Mouse (Mus musculus): ENCODE results near the gene Stk4. TPM values are rescaled to one million over a fixed set of nuclear protein-coding genes. Genes with fewer than 3 reads are reported as not detected.
"Not testable (repeated sequence)": the region's sequence is repeated elsewhere in the genome, so short reads cannot be mapped to it uniquely, and the experiment has no call there.

The Stk4 gene
- 10 to 100 TPM; 17.0 to 20.4 TPM for total RNA-seq (2021)

DNA sequence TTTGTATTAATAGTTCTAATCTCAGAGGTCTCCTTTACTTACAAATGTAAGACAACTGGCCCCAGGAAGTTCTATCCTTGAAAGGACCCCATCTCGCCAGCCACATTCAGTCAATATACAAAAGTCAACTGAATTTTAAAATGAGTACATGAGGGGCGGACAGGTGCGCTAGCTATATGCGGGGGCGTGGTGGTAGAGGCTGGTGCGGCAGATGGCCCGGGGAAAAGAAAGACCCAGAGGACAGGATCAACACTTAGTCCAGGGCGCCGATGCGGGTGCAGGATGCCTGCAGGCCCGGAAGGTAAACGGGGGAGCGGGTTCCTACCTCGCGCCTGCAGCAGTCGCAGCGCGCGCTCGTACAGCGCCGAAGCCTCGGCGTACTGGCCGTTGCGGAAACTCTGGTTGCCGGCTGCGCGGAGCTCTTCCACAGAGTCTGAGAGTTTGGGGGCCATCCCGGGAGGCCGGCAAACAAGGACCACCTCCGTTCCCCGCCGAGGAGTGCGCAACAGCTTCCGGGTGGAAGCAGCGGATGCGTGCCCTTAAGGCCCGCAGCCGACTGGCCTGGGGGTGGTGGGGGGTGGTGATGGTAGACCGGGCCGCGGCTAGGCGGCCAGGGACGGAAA is at the start of gene Stk4:
Stk4 (plus strand) TSS at position 181 of the 623 bp plus-strand sequence.
- no peak for DNase-seq
- intact Hi-C loops (cut with DNase I): loop anchor here (2.0 kb wide), 1 partner anchor 75 kb away; the partner anchor contains the start of gene Ywhab

DNA sequence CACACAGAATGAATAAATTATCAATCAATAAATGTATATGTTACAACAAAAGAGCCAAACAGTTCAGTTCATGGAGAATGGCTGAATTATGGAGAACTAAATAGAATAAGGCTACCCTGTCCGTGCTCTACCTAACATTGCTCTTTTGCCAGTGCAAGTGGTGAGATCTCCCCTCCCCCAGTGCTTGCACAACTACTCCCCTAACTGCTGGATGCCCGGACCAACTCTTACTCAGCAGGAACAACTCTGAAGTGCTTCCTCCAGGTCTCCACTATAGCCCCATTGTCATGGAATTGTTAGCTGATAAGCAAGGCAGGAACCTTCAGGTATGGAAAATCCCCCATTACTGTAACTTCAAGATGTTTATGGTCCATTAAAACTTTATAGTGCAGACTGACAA is 48.0 kb upstream of the Stk4 start:
- intact Hi-C loops (cut with DNase I): no loop called here
- no peak for DNase-seq

DNA sequence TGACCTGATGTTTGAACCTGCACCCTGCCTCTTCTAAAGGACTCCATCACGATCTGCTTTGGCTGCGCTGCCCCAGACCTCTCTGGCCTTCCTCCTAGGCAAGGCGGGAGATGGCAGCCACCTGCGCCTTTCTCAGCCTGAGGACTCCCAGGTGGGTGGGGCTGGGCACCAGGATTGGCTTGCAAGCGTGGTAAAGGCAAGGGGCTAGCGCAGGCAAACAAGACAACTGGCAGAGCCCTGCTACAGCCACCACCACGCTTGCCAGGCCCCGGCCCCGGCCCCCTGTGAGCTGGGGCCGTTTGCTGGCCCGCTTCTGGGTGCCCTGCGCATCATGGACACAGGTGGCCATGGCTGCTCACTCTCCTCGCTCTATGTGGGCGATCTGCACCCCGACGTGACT is 45.0 kb upstream of the Stk4 start, which contains the start of gene Pabpc1l:
Pabpc1l (plus strand) TSS at position 301 of the 400 bp plus-strand sequence.
- intact Hi-C loops (cut with DNase I): no loop called here
- no peak for DNase-seq

DNA sequence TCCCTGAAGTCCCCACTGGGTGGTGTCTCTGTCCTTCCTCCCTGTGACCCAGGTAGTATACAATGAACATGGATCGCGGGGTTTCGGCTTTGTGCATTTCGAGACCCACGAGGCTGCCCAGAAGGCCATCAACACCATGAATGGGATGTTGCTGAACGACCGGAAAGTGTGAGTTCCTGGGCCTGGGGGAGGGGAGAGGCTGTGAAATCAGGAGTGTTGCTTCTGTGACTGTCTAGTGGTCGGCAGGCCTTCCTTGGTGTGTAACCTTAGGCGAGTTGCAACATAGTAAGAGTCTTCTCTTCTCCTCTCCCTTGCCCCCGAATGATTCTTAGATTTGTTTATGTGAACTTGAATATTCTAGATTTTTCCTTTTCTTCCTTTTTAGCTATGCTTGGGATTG is 39.0 kb upstream of the Stk4 start:
- intact Hi-C loops (cut with DNase I): no loop called here
- no peak for DNase-seq

DNA sequence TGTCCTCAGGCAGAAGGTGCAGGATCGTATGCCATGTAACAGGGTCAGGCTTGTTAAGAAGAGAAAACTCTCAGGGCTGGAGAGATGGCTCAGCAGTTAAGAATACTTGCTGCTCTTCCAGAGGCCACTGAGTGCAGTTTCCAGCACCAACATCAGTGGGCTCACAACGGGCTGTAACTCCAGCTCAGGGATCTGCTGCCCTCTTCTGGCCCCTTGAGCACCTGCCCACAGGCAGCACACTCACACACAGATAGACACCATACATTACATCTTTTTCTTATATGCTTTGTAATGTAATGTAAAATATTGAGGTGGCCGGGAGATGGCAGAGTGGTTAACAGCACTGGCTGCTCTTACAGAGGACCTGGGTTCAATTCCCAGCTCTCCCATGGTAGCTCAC is 37.1 kb upstream of the Stk4 start:
- DNase-seq: no peak
- intact Hi-C loops (cut with DNase I): no loop called here

DNA sequence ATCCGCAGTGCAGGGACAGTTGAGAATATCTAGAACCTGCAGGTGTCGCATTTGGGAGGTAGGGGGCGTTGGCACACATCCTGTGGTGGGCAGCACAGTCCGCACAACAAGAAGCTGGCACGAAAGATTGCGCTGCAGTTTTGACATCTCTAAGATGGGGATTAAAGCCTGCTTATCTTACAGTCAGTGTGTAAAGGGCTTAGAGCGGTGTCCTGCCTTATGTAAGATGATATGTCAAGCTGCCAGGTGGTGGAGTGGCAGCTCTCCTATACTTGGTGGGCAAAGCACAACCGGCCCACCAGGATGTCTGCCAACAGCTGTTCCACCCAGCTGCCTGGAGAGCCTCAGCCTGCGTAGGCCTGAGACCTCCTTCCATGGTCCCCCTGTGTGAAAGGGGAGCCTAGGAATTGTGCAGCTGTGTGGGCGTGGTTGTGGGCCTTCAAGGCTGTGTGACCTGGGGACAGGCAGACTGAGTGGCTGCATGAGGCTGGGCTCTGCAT is 33.6 kb upstream of the Stk4 start:
- intact Hi-C loops (cut with DNase I): no loop called here
- DNase-seq: no peak

DNA sequence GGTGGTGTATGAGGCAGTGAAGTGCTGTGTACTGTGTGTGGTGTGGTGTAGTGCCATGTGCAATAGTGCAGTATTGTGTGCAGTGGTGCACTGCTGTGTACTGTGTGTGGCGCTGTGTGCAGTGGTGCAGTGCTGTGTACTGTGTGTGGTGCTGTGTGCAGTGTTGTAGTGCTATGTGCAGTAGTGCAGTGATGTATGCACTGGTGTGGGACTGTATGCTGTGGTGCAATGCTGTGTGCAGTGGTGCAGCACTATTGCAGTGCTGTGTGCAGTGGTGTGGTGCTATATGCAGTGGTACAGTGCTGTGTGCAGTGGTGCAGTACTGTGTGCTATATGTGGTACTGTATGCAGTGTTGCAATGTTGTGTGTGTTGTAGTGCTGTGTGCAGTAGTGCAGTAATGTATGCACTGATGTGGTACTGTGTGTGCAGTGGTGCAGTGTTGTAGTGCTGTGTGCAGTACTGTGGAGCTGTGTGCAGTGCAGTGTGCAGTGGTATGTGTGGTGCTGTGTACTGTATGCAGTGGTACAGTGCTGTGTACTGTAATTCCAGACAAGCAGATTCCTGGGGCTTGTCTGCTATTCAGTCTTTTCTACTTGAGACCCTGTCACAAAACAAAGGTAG is 31.6 kb upstream of the Stk4 start:
- no peak for DNase-seq
- intact Hi-C loops (cut with DNase I): no loop called here

DNA sequence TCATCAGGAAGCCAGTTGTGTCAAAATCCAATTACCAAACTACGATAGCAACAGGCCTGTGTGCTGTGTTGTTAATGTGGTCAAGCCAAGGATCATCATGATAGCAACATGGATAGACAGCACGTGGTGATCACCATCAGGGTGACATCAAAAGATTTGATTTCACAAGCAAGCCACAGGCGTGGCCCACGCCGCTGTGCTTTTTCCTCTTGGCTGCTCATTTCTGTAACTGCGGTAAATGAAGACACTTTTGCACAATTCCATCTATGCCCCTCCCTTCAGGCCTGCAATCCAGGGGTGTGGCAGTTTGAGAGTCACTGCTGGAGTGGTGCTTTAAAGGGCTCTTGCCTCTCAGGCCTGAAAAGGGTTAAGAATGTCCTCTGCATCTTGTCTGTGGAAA is 29.2 kb upstream of the Stk4 start:
- DNase-seq: no peak

DNA sequence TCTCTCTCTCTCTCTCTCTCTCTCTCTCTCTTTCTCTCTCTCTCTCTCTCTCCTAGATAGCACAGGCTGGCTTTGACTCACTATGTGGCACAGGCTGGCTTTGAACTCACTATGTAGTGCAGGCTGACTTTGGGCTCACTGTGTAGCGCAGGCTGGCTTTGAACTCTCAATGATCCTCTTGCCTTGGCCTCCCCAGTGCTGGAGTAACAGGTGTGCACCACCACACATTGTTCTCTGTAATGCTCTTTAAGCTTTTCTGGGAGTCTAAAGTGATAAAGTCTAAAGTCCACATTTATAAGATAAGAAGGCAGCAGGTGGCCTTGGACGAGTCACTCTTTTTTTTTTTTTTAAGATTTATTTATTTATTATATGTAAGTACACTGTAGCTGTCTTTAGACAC is 28.6 kb upstream of the Stk4 start:
- DNase-seq: no peak
- intact Hi-C loops (cut with DNase I): no loop called here

More for the DNA sequence above, 29.2 kb upstream of the Stk4 start:
- intact Hi-C loops (cut with DNase I): no loop called here

DNA sequence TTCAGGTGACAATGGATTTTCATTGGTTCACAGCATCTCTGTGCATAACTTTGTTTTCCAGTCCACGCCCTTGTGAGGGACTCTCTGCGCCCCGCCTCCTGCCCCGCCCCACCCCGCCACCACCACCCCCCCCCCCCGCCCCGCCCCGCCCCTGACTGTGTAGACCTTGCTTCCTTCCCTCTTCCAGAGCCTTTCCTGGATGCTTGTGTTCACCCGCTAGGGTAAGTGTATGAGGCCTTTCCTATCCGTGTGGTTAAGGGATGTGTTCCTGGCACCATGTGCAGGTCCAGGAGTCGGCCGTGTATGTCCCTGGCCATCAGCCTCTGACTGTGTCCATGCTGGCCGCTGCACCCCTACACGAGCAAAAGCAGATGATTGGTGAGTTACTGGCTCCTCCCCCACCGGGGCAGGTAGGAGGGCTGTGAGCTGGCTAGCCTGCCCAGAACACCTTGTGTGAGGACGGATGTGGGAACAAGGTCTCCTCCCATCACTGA is 22.9 kb upstream of the Stk4 start:
- DNase-seq: peak; percentile 15 to 16
- intact Hi-C loops (cut with DNase I): no loop called here

DNA sequence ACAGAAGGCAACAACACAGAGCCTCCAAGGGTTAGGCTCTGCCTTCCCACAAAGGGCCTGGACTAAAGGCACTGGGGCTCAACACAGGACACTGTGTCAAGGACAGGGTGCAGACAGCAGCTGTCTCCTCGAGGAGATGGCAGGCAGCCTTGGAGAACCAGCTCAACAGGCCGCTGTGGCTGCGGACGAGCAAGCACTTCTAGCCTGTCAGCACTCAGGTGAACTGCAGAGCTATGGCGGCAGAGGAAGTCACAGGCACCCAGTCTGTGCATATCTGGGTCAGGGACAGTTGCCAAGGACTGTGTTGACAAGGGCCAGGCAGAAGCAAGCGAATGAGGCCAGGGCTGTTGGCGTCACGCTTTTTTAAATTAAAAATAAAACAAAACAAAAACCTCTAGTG is 16.4 kb upstream of the Stk4 start:
- DNase-seq: peak; percentile 45 to 48
- intact Hi-C loops (cut with DNase I): no loop called here

DNA sequence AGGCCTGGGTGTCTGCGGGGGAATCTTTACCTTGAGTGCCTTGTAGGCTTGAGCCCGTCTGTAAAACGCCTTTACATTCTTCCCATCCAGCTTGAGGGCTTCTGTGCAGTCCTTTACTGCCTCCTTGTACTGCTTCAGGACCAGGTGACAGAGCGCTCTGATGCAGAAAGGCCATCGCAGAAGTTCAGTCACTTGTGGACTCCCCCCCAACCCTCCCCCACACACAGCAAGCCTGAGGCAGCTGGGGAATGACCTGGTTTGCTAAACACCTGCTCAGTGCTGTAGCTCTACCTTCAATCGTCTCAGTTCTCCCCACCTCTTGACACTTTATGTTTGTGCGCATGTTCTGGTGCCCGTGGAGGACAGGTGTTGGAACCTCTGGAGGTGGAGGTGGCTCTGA is 15.5 kb upstream of the Stk4 start:
- intact Hi-C loops (cut with DNase I): no loop called here

DNA sequence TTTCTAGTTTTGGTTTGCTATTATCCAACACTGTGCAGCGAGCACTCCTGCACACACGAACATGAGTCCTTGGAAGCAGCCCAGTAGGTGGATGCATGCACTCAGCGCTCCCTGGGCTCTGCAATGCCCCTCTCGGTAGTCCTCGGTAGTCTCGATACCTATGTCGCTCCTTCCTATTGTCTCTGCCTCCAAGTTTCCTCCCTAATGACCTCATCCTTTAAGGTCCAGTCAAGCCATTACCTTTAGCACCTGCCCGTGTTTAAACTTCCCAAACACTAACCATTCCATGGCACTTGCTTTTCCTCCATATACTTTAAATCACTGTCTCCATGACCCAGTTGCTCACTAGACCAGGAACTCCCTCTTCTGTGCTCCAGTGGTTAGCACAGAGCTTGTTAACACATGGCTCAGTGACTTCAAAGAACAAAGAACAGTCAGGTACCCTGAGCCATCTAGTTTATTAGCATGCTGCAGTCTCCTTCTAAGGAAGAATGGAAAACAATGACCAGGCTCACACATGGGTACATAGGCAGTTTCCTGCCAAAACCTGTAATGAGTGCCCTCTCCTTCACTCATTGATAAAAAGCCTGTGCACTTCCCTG is 10.4 kb upstream of the Stk4 start:
- DNase-seq: no peak
- intact Hi-C loops (cut with DNase I): no loop called here

More for the DNA sequence above, 15.5 kb upstream of the Stk4 start:
- no peak for DNase-seq

DNA sequence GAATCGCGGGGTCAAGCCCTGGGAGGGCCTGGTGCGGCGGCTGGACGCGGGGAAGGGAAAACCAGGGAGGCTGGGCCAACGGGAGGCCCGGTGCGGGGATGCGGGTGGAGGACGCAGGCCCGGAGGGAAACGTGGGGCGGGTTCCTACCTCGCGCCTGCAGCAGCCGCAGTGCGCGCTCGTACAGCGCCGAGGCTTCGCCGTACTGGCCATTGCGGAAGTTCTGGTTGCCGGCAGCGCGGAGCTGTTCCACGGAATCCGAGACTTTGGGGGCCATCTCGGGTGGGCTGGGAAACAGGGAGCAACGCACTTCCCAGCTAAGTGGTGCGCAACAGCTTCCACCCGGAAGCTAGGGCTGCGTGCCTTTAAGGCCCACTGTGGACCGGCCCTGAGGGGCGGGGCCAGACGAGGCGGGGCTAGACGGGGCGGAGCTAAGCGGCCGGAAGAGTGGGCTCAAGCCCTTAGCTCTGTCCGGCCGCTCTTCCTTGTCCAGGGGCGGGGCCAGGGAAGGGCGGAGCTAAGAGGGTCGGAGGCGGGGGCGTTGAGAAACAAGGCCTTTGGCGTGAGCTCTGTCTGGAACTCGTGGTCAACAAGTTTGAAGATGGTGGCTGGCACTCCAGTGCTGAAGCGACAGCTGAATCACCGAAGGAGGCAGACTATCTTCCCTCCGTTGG is 779 bp downstream of the Stk4 start, which contains the start of gene Tomm34:
Tomm34 (minus strand) TSS at position 405 of the 672 bp plus-strand sequence.
- intact Hi-C loops (cut with DNase I): loop anchor here (2.0 kb wide), 1 partner anchor 76 kb away; the partner anchor contains the start of gene Ywhab
- DNase-seq: peak; percentile 96 to 97

DNA sequence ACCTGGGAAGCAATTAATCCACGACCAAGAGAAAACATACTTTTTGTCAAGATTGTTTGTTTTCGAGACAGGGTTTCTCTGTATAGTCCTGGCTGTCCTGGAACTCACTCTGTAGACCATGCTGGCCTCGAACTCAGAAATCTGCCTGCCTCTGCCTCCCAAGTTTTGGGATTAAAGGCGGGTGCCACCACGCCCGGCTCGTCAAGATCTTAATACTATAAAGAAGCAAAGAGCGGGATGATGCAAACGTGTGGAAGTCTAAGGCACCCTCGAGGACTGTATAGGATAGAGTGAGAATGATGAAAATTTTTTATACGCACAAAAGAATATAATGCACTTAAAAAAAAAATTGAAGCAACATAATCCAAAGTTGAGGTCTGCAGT is 1.3 kb downstream of the Stk4 start:
- DNase-seq: not testable (repeated sequence)
- intact Hi-C loops (cut with DNase I): loop anchor here (2.0 kb wide), 1 partner anchor 77 kb away; the partner anchor contains the start of gene Ywhab

DNA sequence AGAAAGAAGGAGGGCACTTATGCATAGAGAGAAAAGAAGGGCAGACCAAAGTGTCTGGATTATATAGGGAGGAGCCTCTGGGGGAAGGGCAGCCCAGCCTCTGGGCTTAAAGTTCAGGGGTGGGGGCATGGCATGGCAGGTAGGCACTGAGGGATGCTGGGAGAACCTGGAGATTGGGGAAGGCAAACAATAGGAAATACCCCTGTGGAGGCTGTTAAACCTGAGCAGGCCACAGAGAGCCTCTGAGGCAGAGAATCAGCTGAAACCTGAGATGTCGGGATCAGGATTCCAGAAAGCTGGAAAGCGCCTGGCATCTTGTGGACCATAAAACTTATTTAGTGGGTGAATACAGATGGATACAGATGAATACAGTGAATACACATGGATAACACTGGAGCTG is 2.0 kb downstream of the Stk4 start:
- DNase-seq: no peak
- intact Hi-C loops (cut with DNase I): no loop called here

DNA sequence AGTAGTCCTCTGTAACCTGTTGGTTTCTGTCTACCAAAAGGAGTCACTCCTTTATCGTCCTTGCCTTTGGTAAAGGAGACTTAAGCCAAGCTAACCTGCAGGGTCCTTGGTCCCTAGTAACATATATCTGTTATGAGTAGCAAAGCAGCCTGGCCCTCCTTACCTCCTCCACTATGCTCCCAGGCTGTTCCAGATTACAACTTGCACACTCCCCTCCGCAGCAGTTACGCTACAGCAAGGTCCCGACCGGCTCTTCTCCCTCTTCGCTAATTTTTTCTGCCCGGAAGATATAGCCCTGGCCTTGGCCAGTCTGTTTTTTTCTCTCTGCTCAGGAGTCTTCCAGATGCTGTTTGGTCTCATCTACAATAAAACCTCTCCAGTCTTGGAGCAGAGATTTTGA is 3.0 kb downstream of the Stk4 start:
- intact Hi-C loops (cut with DNase I): no loop called here

DNA sequence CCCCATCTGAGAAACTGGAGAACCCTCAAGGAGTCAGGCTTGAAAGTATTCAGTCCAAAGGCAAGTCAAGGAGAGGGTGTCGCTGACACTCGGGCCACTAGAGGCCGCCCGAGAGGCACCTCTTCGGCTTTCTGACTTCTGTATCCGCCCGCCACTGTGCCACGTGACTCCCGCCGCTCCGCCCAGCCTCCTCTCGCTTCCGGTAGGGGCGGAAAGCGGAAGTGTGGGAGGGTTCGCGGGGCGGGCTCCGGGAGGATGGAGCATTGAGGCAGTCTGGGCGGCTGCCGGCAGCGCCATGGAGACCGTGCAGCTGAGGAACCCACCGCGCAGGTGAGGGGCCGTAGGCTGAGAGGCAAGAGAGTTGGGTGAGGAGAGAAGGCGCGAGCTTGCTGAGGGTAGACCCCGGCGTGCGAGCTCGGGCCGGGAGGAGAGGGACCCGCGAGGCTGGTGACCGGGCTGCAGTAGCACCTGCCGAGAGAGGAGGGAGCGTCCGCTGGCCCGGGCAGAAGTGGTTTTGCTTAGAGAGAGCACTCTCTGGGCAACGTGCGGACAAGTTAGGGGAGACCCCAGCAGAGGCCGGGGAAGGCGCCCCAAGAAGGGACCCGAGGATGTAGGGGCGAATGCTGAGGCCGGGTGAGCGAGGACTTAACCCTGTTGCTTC is 3.9 kb downstream of the Stk4 start:
- intact Hi-C loops (cut with DNase I): no loop called here
- DNase-seq: peak; percentile 98 to 99

More for the DNA sequence above, 3.0 kb downstream of the Stk4 start:
- no peak for DNase-seq

DNA sequence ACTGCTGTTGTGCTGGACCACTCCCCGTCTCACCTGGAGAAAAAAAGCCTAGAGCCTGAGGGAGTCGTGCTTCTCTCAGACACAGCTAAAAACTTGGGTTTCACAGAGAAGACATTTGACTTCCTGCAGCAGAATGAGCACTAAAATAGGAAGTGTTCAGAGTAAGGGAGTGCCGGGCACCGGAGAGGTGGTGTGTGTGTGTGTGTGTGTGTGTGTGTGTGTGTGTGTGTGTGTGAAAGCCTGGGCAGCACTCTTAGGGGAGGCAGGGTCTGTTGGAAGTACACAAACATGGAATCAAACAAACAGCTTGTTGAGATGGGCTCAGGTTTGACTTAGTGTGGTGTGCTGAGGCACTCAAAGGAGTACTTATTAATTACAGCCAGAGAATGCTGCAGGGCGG is 5.0 kb downstream of the Stk4 start:
- DNase-seq: no peak
- intact Hi-C loops (cut with DNase I): no loop called here

DNA sequence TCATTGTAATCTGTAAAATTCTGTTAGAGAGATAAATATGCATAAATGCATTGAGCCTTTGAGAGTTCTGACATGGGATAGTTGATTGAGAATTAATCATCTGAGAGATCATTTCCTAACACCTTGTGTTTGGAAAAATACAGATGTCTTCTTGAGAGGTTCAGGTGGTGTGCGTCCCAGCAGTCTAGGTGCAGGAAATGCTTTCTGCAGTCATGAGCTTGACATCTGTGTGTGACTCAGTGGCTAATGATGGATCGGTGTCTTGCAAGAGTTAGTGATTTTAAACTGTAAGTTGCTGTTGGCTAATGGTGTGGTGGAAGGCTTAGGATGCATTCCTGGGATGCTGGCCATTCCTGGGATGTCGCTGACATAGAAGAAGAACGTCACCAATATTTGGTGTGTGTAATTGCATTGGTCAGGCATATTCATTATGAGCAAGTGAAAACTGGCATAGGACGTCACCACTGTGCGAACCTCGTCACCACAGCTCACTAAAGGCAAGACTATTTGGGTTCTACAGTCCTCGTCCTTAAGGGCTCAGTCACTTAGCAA is 6.8 kb downstream of the Stk4 start:
- intact Hi-C loops (cut with DNase I): no loop called here
- no peak for DNase-seq
